15 mouse cellular contexts compared by ENCODE assay signal in the genomic region with DNA sequence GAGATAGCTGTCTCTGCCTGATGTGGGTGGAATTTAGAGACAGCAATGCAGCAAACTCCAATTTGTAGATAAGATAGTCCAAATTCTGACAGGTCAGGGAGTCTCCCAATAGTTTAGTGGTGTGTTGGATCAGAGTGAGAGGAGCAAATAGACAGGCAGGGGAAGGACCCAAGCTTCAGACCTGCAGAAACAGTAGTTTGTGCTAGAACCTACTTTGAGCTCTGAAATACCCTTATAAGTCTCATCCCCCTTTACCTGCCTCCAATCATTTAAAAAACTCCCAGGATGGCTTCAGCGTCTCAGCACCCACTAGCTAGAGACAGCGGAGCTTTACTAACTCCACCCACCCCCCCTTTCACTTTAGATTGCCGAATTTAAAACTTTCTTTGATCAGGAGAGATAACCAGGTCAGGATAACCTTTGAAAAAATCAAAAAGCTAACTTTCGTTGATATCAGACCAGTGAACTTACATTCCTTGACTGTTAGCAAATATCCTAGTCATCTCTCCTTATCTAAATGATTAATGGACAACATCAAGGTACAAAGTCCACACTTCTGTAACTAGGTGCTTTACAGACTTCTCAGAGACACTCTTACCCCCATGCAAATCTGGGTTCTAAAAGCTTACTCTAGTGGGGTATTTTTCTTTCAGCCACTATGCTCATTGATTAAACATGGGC.
"Had no signal": no experiment of that assay in that cellular context is flagged by ENCODE, and none has a peak within 500 bp of the region (broad histone marks: within the 10 kb centered on the region; RNA-seq: fewer than 3 reads in every experiment).

No protein-coding gene starts in this region.

- ATAC-seq: liver, postnatal 0 days; midbrain, embryonic 15.5 days had no signal

- H3K27ac ChIP-seq: limb, embryonic 12.5 days; lung, embryonic 15.5 days; macrophage; midbrain, embryonic 15.5 days; neural tube, embryonic 12.5 days had no signal

- H3K36me3 ChIP-seq: limb, embryonic 12.5 days; lung, embryonic 15.5 days; midbrain, embryonic 15.5 days; neural tube, embryonic 12.5 days had no signal

- H3K27me3 ChIP-seq: limb, embryonic 12.5 days; lung, embryonic 15.5 days; megakaryocyte, embryonic 14.5 days; midbrain, embryonic 15.5 days; neural tube, embryonic 12.5 days had no signal

- H3K4me2 ChIP-seq: limb, embryonic 12.5 days; liver, embryonic 11.5 days; lung, embryonic 15.5 days; midbrain, embryonic 11.5 days; midbrain, embryonic 15.5 days; neural tube, embryonic 12.5 days had no signal

- H3K9ac ChIP-seq: limb, embryonic 12.5 days; liver, postnatal 0 days; lung, embryonic 15.5 days; midbrain, embryonic 15.5 days; neural tube, embryonic 12.5 days had no signal

- H3K4me1 ChIP-seq: limb, embryonic 12.5 days; midbrain, embryonic 15.5 days; neural tube, embryonic 12.5 days had no signal

- DNase-seq: kidney, adult 8-10 months; kidney, postnatal 25 days; layer of hippocampus, adult 9-11 months; liver, postnatal 0 days; lung, postnatal 14 days; thymus, adult 2 months; thymus, postnatal 25 days had no signal

- H3K4me3 ChIP-seq: limb, embryonic 12.5 days; lung, embryonic 15.5 days; megakaryocyte, embryonic 14.5 days; midbrain, embryonic 15.5 days; neural tube, embryonic 12.5 days had no signal

- H3K9me3 ChIP-seq: limb, embryonic 12.5 days; lung, embryonic 15.5 days; midbrain, embryonic 15.5 days; neural tube, embryonic 12.5 days had no signal
